Mouse (Mus musculus): ENCODE results near the gene Hdac4. TPM values are rescaled to one million over a fixed set of nuclear protein-coding genes. Genes with fewer than 3 reads are reported as not detected.

Hdac4 gene
- total RNA-seq, 2 experiments from 2014 or later, result 35.2 to 42.7 TPM

DNA sequence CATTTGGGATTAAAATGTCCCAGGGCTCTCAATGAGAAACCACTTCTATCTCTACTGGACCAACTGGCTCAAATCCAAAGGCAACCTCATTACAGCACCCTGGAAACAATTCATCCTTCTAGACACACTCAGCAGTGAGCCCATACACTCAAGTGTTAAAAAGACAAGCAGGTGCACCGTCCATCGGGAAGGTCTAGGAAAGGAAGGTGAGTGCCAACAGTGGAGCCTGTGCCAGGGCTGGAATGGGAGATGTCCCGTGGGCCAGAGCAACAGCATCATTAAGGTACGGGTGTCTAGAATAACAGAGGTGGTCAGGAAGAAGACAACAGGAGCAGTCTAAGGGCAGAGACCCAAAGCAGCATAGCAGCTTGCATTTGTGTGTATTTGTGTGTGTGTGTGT, 173.5 kb downstream of the Hdac4 start:
- DNase-seq, result no peak

DNA sequence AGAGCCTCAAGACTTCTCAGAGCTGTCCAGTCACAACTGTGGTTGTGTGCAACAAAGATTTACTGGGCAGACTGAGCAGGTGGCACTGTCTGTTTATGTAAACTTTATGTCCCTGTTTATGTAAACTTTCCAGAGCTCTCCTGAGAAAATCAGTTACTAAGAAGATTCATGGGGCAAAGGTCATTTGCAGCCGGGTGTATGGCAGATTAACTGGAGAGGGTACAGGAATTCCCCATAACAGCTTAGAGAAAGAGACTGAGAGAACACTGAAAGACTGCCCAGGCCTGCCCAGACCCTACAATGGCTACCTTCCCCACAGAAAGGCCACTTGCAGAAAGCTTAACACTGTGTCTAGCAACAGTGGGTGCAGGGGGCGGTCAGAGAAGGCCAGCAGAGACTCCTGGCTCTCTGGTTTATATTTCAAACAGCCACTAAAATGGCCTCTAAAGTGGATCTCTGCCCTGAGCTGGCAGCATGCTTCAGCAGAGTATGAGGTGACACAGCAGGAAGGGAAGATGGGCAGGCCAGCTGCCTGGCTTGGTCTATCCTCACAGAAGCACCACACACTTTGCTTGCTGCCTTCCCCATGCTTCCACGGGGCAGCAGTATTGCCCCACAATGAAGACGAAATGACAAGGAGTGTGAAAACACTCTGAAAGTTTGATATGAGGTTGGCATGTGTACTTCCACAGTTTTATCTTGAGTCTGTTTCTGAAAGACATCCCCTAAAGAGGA, 179.4 kb downstream of the Hdac4 start:
- peak in 1 of 2 experiments; percentile 36 for DNase-seq

DNA sequence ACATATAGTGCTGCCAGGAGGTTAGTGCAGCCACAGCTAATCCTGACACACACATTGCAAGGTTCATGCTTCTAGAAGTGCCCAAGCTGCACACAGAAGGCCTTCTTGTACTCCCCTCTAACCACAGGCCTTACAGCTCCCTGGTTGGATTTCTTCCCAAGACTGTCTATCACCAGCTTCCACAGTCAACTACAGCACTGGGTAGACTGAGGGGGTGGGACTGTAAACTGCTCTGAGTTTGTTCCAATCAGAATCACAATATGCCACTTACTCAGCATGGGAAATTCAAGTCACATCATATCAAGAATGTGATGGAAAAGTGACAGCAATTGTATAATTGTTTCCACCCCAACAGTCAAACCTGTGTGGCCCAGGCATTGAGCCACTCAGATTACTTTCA, 180.2 kb downstream of the Hdac4 start:
- no peak for DNase-seq

DNA sequence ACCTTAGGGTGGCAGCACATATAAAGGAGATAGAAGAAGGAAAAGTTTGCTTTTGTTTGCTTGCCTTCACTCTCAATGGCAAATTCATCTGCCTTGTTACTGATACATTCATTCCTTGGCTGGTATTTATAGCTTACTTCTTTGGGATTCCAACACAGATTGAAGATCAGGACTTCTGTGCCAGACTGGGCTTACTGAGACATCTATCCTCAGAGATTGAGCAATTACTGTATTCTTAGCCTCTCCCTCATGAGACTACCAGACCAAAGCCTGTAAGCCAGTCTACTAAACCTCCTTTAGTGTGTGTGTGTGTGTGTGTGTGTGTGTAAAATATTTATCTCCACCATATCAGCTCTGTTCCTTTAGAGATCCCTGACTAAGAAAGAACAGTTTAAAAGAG, 181.0 kb downstream of the Hdac4 start:
- DNase-seq, result no peak

DNA sequence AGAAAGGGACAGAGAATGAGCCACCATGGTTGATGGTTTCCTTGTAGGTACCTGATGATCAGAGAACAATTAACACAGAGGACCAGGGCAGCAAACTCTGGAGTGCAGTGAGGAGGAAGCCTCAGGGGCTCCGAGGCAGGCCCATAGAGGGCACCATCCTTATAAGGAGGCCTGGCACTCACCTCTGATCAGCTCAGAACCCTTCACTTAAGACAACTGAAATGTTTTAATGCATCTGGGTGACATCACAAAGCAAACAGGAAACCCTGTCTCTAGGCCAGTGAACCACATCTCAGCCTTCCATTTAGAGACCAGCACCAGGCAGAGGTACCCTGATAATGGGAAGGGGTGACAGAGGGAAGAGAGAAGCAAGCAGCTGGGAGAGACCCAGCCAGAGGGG, 188.8 kb downstream of the Hdac4 start:
- DNase-seq, result no peak

DNA sequence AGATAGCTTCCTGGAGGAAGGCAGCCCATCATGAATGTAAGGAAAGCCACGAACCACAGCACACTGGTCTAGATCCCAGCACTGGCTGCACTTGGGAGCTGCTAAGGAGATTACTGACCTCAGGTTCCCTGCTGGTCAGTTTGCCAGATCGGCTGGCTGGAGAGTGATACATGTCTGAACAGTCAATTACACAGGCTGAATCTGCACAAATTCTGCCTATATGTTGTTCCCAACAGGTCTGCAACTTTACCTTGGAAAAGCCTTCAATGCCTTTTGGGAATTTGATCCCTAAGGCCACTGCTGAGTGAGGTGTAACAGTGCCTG, 189.9 kb downstream of the Hdac4 start:
- no peak for DNase-seq

DNA sequence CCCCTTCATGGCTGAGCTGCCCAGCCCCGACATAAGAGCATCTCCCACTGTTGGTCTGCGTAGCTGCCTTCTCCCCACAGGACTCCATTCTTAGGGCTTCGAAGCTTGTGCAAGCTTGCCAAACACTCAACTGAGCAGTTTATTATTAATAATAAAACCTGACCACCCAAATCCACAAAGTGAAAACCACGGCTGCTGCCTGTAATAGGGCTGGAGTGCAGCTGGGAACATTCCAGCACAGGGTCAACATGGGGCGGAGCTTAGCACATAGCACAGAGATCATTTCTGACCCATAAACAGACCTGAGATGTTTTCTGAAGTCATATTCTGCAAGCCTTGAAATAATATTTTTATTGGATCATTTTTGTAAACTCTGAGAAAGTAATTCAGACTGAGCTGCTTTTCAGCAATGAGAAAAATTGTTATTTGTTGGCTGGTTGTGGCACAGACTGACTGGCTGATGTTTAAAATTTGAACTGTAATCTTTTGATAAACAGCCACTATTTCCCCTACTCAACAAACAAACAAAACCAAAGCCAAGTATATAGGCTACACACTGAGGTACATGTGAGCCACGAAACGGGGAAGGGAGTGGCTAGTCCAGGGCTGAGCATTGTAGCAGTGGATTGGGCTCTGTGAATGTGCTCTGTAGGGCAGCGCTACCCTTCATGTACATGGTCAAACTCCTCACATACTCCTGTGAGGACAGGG, 190.4 kb downstream of the Hdac4 start:
- DNase-seq, result no peak

DNA sequence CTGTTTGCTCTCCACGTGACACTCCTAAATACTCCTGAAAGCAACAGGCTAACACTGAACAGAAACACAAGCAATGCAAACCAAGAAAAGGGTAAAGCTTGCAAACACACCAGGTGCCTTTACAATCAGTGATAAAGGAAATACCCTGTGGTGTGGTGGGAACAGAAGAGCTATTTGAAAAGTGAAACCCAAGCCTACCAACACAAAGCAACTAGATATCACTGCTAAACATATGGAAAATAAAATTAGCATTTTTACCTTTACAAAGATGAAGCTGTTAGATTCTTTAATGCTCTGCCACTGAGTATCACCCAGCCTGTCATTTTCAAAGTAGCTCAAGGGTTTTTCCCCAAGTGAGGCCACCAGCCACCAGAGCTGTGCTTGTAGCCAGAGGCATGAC, 191.4 kb downstream of the Hdac4 start:
- DNase-seq, result no peak

DNA sequence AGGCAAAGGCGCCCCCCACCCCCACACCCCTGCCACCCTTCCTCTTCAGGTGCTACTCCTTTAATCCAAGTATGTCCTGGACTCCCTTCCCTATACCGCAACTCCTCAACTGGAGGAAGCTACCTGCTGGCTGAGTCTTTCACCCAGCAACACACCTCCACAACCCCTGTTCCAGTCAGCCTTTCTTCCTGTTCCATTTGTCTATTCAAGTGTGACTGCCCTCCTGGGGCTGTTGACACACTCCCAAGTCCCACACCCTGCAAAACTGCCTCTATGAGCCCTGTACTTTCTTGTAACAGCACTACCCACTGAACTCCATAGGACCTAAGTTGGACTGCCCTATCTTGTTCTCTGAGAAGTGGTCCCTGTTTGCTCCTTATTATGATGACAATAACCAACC, 195.3 kb downstream of the Hdac4 start:
- DNase-seq, result no peak

DNA sequence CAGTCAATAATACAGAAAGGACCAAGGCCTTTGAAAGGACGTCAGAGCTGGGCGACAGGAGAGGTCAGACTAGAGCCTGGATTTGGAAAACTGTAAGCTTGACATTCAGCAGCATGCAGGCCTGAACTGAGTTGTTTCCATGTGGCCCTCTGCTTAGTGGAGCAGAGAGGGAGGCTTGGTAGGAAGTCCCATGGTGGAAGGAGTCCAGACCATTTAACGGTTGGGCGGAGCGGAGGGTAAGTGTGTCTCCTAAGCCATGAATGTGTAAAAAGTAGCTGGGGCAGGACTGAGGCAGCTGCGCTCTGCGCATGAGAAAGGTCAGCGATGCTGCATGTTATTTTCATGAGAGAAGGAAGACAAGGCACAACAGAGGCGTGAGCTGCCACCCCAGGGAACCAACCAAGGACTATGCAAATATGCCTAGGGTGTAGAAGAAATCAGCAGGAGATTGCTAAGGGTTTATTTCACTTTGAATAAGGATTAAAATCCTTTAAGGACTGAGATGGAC, 201.8 kb downstream of the Hdac4 start:
- no peak for DNase-seq

DNA sequence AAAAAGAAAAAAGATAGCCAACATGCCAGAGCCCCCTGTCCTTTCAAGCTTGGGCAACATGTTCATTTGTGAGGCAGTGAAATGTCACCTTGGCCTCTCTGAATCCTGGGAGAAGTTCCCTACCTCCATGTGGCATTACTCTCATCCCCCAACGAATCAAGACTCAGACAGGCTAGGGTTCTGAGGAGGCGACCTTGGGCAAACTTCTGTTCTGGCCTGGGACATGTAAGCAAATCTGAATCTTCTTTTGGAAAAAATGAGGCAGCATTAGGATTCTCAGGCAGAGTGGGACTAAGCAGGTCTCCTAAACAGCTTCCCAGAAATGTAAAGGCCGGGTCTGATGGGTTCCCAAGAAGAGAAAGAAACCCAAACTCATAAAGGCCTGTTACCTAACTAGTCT, 202.8 kb downstream of the Hdac4 start:
- DNase-seq, result no peak

DNA sequence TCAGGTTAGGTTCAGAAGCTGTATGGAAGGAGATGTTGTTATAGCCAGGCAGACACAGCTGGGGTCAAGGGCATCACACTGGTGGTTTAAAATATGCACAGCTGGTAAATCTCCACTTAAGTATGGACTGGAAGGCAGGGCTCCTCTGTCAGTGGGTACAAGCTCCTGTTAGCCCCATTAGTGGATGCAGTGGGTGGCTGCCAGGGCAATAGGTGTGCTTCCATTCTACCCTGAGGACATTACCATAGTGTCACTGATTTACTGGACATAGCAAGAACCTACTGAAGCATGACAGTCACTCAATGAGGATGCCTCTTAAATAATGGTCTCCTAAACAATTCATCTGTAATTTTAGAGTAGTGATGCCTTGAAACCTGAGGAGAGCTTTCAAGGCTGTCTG, 203.9 kb downstream of the Hdac4 start:
- DNase-seq, result no peak

DNA sequence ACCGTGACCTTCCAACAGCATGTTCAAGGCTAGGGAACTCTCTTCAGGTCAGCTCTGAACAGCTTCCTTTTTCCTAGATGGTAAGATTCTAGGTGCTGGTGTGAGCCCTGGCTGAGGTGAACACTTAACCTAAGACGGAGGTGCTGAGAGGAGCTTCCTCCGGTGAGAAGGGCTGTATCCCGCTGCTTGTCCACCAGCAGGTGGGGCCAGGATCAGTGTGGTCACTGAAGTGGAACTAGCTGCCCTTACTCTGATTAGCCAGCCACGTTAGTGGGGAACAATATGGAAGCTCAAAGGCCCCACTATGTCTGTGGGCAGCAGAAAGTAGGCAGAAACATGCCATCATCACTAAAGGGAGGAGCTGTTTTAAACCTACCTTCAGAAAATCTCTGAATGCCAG, 204.6 kb downstream of the Hdac4 start:
- DNase-seq, result no peak

DNA sequence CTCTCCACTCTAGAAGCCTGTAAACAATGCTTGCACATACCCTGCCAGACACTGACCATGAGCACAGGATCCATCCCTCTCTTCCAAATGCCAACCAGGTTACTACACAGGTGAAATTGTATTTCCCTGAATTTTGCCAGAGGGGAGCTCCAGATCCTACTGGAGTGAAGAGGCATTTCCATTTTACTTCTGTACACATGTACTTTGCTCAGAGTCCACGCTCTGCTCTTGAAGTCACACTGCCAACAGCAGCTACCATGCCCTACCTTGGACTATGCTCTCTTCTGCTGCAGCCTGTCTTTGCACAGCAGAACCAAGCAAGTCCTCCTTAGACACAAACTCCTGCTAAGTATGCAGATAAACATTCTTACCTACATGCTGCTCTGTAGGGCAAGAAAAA, 206.6 kb downstream of the Hdac4 start:
- DNase-seq, result no peak

DNA sequence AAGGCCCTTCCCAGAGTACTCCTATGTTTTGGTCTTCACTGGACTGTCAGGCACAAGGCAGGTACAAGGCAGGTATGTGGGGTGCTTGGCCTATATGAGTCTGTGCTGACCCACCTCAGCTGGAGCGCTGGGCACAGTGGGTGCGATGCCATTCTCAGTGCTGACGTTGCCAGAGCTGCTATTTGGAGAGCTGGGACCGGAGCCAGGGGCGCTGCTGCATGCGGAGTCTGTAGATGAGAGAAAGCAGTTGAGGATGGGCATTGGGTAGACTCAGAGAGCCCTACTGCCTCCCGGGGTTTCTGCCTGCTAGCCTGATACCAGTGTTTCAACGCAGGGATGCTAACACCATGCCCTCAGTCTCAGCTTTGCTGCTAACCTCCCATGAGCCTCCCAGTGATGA, 208.1 kb downstream of the Hdac4 start:
- DNase-seq, result peak; percentile 51 to 71

DNA sequence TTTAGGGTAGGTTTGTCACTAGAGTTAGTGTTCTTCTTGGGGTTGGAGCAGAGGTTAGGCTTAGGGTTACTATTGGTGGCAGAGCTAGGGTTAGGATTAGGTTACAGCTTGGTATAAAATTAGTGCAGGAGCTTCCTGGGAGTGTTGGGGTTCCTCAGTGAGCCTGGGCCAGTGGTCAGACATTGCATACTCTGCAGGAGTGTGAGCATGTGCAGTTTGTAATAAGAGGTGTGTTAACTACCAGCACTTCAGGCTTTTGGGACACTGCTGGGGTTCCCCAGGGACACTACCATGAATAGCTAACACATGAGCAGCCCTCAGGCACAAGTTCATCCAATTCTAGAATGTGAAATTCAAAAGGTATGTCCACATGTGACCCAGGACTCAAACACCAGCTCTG, 209.7 kb downstream of the Hdac4 start:
- DNase-seq, result no peak

DNA sequence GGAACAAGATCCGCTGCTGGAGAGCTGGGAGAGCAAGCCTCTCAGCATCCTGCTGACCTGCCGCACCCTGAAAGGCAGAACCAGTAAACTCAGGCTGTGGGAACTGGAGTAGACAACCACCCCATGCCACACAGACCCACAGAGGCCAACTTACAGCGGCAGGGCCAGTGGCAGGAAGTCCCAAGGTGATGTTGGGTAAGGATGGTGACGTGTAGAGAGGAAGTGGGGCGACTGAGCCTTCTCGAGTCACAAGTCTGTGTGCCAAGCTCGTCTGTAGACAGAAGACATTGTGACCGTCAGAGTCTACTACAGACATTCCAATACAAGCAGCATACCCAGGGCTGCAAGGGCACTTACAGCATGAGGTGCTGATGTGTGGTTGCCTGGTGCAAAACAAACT, 211.0 kb downstream of the Hdac4 start:
- DNase-seq, result no peak

DNA sequence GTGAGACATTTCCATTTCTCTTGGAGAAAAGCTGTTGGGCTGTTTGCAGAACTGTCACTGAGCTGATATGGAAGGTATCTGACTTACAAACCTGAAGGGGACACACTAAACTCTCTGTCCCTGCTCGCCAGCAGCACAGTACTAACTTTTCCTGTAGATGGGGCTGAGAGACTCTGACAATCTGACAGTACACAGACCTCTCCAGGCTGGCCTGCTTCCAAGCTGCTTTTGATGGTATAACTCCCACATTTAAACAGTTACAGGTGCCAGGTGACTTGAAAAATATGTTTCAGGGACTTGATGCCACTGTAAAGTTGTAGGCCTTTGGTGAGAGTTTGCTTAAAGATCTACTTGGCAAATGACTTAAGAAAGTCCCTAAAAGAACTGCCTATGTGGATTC, 214.1 kb downstream of the Hdac4 start:
- DNase-seq, result no peak

DNA sequence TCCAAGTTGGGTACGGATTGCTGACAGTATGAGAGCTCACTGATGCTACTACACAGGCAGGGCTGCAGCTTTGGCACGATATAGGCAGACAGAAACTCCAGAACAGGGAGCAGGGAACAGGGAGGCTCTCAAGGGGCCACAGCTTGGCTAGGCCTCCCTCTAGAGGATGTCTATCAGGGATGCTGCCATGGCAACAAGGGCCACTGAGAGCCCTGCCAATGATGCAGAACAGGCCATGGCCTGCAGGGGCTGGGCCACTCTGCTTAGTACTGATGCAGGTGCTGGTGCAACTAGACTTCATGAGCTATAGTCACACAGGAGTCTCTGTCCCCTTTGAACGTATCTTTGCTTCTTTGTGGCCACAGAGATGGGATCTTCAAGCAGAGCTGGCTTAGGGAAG, 217.1 kb downstream of the Hdac4 start:
- DNase-seq, result peak; percentile 41 to 58

DNA sequence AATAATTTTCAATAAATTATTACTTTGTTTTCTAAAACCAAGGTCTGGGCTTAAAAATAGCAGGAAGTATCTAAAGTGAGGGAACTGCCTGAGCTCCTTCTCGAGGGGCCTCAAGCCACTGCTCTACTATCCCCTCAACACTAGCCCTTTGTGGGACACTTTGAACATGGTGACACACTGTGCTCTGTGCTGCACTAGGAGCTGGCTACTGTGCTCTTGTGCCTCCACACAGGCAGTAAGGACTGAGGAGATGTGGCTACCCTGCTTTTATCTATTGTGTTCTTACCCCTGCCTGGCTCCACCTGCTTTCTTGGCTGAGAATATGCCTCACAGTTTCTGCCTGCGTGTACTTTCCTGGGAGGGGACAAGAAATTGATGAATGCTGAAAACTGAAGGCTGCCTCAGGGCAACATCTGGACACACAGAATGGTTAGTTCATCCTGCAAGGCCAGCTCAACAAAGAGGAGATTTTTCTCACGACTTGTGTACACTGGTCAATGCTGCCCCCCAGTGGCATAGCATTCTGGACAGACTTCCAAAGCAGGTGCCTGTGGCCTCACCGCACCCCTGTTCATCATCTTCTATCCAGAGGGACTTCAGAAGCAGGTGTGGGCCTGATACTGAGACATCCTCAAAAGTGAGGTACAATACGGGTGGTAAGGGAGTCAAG, 226.7 kb downstream of the Hdac4 start:
- peak; percentile 19 to 63 for DNase-seq

DNA sequence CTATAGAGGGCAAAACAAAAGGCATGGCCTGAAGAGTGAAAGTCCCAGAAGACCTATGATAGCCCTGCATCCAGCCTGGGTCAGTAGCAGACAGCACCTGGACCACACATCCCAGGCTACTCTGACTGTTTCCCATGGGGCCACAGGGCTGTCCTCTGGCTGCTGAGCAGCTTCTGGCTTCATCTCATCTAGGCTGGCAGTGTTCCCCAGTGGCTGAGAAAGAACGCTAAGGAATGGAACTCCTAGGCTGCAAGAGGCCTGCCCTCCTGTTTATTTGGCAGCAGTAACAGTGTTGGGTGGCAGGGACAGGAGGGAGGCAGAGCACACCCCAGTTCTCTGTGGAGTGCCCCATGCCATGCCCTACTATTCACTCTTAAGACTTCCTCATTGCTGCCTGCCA, 228.5 kb downstream of the Hdac4 start:
- DNase-seq, result peak; percentile 35 to 57

DNA sequence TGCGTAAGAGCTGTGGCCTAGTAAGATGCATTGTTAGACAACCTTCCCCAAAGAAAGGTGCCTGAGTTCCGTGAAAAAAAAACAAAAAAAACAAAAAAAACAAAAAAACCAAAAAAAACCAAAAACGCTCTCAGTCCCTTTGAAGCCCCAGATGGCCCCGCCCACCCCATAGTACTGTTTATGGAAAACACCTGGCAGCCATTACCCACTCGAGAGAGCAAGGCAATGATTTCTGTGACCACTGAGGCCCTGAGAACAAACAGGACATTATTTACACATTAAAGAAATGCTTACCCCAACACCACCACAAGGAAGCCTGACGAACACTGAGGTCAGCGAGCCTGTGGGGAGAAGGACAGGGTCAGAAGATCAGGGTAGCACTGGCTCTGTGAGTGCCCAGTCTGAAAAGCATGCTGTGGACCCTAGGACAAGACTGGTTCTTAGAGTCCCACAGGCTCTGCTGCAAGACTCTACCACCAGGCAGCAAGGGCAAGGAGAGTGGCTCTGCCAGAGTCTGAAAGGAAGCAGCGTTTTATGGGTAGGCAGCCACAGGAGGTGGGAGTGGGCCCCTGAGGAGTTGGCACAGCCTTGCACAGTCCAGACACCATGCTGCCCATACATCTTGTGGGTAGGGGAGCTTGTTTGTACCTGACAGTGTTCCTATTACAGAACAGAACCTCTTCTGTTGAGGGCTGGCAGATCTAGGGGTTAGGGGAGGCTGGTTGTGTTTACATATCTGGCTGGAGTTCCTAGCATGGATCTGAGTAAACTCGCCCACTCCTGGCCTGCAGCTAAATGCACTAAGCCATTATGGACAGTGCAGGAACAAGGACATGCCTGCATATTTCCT, 230.8 kb downstream of the Hdac4 start:
- DNase-seq, result no peak

DNA sequence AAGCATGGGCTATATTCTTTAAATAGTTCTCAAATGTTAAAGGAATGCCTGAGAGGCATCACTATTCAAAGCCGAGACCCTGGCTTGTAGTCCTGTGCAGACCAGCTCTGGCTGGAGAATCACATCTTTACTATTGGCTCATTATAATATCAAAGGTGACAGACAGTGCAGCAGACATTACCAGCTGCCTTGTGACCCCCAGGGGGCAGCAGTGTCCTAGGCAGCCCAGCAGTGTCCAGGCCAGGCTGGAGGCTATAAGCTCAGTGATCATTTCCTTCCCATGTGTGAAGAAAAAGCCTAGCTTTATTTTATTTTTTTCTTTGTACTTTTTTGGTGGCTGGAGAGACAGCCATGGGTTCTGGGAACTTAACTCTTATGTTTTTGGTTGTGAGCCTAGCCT, 233.2 kb downstream of the Hdac4 start:
- peak; percentile 48 to 75 for DNase-seq

Data from heart, adult 18-20 months (tissue).